In genomic region chr1:166282597-166283210, GRCm38 (mm10) we compare ENCODE assay signal across 8 mouse cellular contexts. TPM values are rescaled to one million over a fixed set of nuclear protein-coding genes. Genes with fewer than 3 reads are reported as not detected.
DNase-seq lines count a peak whose midpoint lies in the region; ATAC-seq and TF ChIP-seq lines count a peak whose summit lies in the region.

No protein-coding gene starts in this region.

- 9% methylated on average over 22 of the region's 22 CpGs for WGBS in embryonic facial prominence, embryonic 15.5 days
- 8% methylated on average over 22 of the region's 22 CpGs for WGBS in intestine, embryonic 14.5 days
- WGBS in midbrain, postnatal 0 days = 5% methylated on average over 22 of the region's 22 CpGs

- peaks cover 5% of the 10 kb centered on the region; the same call in 1 of the 2 replicates for H3K4me1 ChIP-seq in megakaryocyte, embryonic 14.5 days
- peaks cover 22% of the 10 kb centered on the region for H3K4me1 ChIP-seq in embryonic facial prominence, embryonic 15.5 days
- peaks cover 20% of the 10 kb centered on the region for H3K4me1 ChIP-seq in intestine, embryonic 14.5 days (replicated peaks; ENCODE audit: control insufficient read depth, insufficient read depth, low read length)
- H3K4me1 ChIP-seq in midbrain, postnatal 0 days (ENCODE audit: insufficient read depth, low read length) = peaks cover 61% of the 10 kb centered on the region

- intact Hi-C loops in left cerebral cortex, postnatal 4 days (cut with DNase I) = no loop called here

- H3K27me3 ChIP-seq in megakaryocyte, embryonic 14.5 days (replicated peaks) = peaks cover 27% of the 10 kb centered on the region
- no peaks in the 10 kb centered on the region for H3K27me3 ChIP-seq in embryonic facial prominence, embryonic 15.5 days
- no peaks in the 10 kb centered on the region for H3K27me3 ChIP-seq in intestine, embryonic 14.5 days (replicated peaks; ENCODE audit: control insufficient read depth, insufficient read depth, low read length)
- H3K27me3 ChIP-seq in midbrain, postnatal 0 days (ENCODE audit: insufficient read depth, low read length) = no peaks in the 10 kb centered on the region

- DNase-seq in intestine, embryonic 14.5 days (ENCODE audit: low spot score) = peak; percentile 64
- peak; percentile 89 for DNase-seq in left cerebral cortex, postnatal 4 days
- DNase-seq in midbrain, postnatal 0 days (ENCODE audit: low spot score) = peak; percentile 95
- peak; percentile 87 for DNase-seq in testis, postnatal 10 days (ENCODE audit: low spot score)

- H3K27ac ChIP-seq in embryonic facial prominence, embryonic 15.5 days (replicated peaks) = no peak overlapping the region
- H3K27ac ChIP-seq in intestine, embryonic 14.5 days (ENCODE audit: low read depth) = no peak overlapping the region
- peak overlapping the region; percentile 60 for H3K27ac ChIP-seq in midbrain, postnatal 0 days (ENCODE audit: low read depth, low read length)

- H3K4me3 ChIP-seq in megakaryocyte, embryonic 14.5 days (replicated peaks) = peak overlapping the region; percentile 4
- H3K4me3 ChIP-seq in embryonic facial prominence, embryonic 15.5 days (replicated peaks) = peak overlapping the region; percentile 22
- 0 out of 2 replicates have a peak overlapping the region, but pooled peaks have one; percentile 5 for H3K4me3 ChIP-seq in intestine, embryonic 14.5 days (ENCODE audit: low read depth, low read length)
- H3K4me3 ChIP-seq in midbrain, postnatal 0 days (ENCODE audit: low read depth, low read length) = no peak overlapping the region

- no peaks in the 10 kb centered on the region for H3K36me3 ChIP-seq in megakaryocyte, embryonic 14.5 days (replicated peaks; ENCODE audit: low read length)
- no peaks in the 10 kb centered on the region for H3K36me3 ChIP-seq in embryonic facial prominence, embryonic 15.5 days
- H3K36me3 ChIP-seq in intestine, embryonic 14.5 days (ENCODE audit: control insufficient read depth, insufficient read depth, low read length) = no peaks in the 10 kb centered on the region
- no peaks in the 10 kb centered on the region for H3K36me3 ChIP-seq in midbrain, postnatal 0 days (ENCODE audit: insufficient read depth, low read length)

- peaks cover 6% of the 10 kb centered on the region; the same call in 1 of the 2 replicates for H3K9me3 ChIP-seq in megakaryocyte, embryonic 14.5 days
- H3K9me3 ChIP-seq in embryonic facial prominence, embryonic 15.5 days (replicated peaks) = no peaks in the 10 kb centered on the region
- no peaks in the 10 kb centered on the region for H3K9me3 ChIP-seq in intestine, embryonic 14.5 days (ENCODE audit: control insufficient read depth, low read length)
- no peaks in the 10 kb centered on the region for H3K9me3 ChIP-seq in midbrain, postnatal 0 days (ENCODE audit: low read length)

- peak overlapping the region; percentile 45 for H3K4me2 ChIP-seq in embryonic facial prominence, embryonic 15.5 days (replicated peaks)
- peak overlapping the region; percentile 48 for H3K4me2 ChIP-seq in intestine, embryonic 14.5 days (ENCODE audit: low read length)
- peak overlapping the region; percentile 23 for H3K4me2 ChIP-seq in midbrain, postnatal 0 days (ENCODE audit: low read depth, low read length, poor library complexity, severe bottlenecking)

- H3K9ac ChIP-seq in embryonic facial prominence, embryonic 15.5 days = no peak overlapping the region
- H3K9ac ChIP-seq in intestine, embryonic 14.5 days (ENCODE audit: low read length) = no peak overlapping the region
- no peak overlapping the region for H3K9ac ChIP-seq in midbrain, postnatal 0 days (replicated peaks; ENCODE audit: low read length, poor library complexity, severe bottlenecking)

- no peak for ATAC-seq in megakaryocyte, adult 5-6 weeks (ENCODE audit: poor library complexity, severe bottlenecking)
- ATAC-seq in embryonic facial prominence, embryonic 15.5 days (ENCODE audit: insufficient number of reproducible peaks, low FRiP score, low TSS enrichment, low read depth) = peak; percentile 84
- peak; percentile 81 for ATAC-seq in intestine, embryonic 14.5 days (replicated peaks; ENCODE audit: low FRiP score, low TSS enrichment, low read depth)
- peak; percentile 85 for ATAC-seq in midbrain, postnatal 0 days (ENCODE audit: low FRiP score)
- no peak for ATAC-seq in megakaryocyte-erythroid progenitor cell, adult 5-6 weeks (replicated peaks; ENCODE audit: low FRiP score, low TSS enrichment, poor library complexity, severe bottlenecking)

- TF ChIP-seq CTCF in midbrain, postnatal 0 days (IDR thresholded peaks at IDR 0.05) = no peak

RNA-seq across cellular contexts. Expression of gene Ildr2, which starts 28.8 kb away (rescaled TPM):
- polyA plus RNA-seq in megakaryocyte, embryonic 14.5 days (2012; ENCODE audit: insufficient read depth, low replicate concordance) = not detected in 2 replicates
- total RNA-seq in megakaryocyte, adult 5-6 weeks (2015) = 0.02 TPM in 1 of 2 replicates, not detected in the other
- total RNA-seq in megakaryocyte, adult 5-6 weeks (2017) = 0.16 TPM in 1 of 2 replicates, not detected in the other
- polyA plus RNA-seq in embryonic facial prominence, embryonic 15.5 days (2015; fragmentation: Nextera tagmentation; extraction: Ambion mirVana) = 0.55 and 0.75 TPM in 2 replicates
- 0.60 and 1.0 TPM in 2 replicates for polyA plus RNA-seq in intestine, embryonic 14.5 days (2014; fragmentation: Nextera tagmentation; extraction: Ambion mirVana)
- 10 to 100 TPM; 40.6 to 44.8 TPM for total RNA-seq in left cerebral cortex, postnatal 4 days (2021)
- total RNA-seq in midbrain, postnatal 0 days (2014; rRNA removed) = 31.3 and 36.5 TPM in 2 replicates
- polyA plus RNA-seq in midbrain, postnatal 0 days (2015; fragmentation: Nextera tagmentation; extraction: Ambion mirVana) = 5.7 and 7.1 TPM in 2 replicates
- not detected in 2 replicates for total RNA-seq in megakaryocyte-erythroid progenitor cell, adult 5-6 weeks (2014; fragmentation: Nextera tagmentation)
- total RNA-seq in megakaryocyte-erythroid progenitor cell, adult 5-6 weeks (2017) = not detected in 2 replicates

RNA-seq across cellular contexts. Expression of gene Mael, which starts 44.2 kb away (rescaled TPM):
- polyA plus RNA-seq in megakaryocyte, embryonic 14.5 days (2012; ENCODE audit: insufficient read depth, low replicate concordance) = not detected in 2 replicates
- not detected in 2 replicates for total RNA-seq in megakaryocyte, adult 5-6 weeks (2015)
- total RNA-seq in megakaryocyte, adult 5-6 weeks (2017) = not detected in 2 replicates
- not detected in 2 replicates for polyA plus RNA-seq in embryonic facial prominence, embryonic 15.5 days (2015; fragmentation: Nextera tagmentation; extraction: Ambion mirVana)
- polyA plus RNA-seq in intestine, embryonic 14.5 days (2014; fragmentation: Nextera tagmentation; extraction: Ambion mirVana) = not detected in 2 replicates
- total RNA-seq in left cerebral cortex, postnatal 4 days (2021) = under 1 TPM in 1 of 2 experiments, not detected in 1; 0.24 TPM
- total RNA-seq in midbrain, postnatal 0 days (2014; rRNA removed) = 0.22 and 1.2 TPM in 2 replicates
- polyA plus RNA-seq in midbrain, postnatal 0 days (2015; fragmentation: Nextera tagmentation; extraction: Ambion mirVana) = 0.25 and 0.48 TPM in 2 replicates
- total RNA-seq in megakaryocyte-erythroid progenitor cell, adult 5-6 weeks (2014; fragmentation: Nextera tagmentation) = not detected in 2 replicates
- total RNA-seq in megakaryocyte-erythroid progenitor cell, adult 5-6 weeks (2017) = not detected in 2 replicates

Comparison
In these comparisons a context has a peak if more than half of its experiments do, and no peak if none do; other contexts are left out.
1. ATAC-seq: peak in embryonic facial prominence, embryonic 15.5 days (single experiment), intestine, embryonic 14.5 days (single experiment) and midbrain, postnatal 0 days (single experiment); none in megakaryocyte, adult 5-6 weeks (single experiment) and megakaryocyte-erythroid progenitor cell, adult 5-6 weeks (single experiment).
2. RNA of gene Ildr2, which starts 28.8 kb away (total RNA-seq): 40.6 to 44.8 TPM in left cerebral cortex, postnatal 4 days and 31.3 to 36.5 TPM in midbrain, postnatal 0 days; 0.02 to 0.16 TPM in megakaryocyte, adult 5-6 weeks and not detected in megakaryocyte-erythroid progenitor cell, adult 5-6 weeks; every median in the first group is over 10 times any median in the second.
3. Peak in every context shown above with its lines, with median percentiles within 50 percentile points of each other: H3K4me2 ChIP-seq and DNase-seq.